Mouse (Mus musculus): ENCODE data around the gene Slc25a29. TPM values are rescaled to one million over a fixed set of nuclear protein-coding genes. Genes with fewer than 3 reads are reported as not detected.
"Not testable (repeated sequence)": the region's sequence is repeated elsewhere in the genome, so short reads cannot be mapped to it uniquely, and the experiment has no call there.

Gene Slc25a29
- total RNA-seq (2014; fragmentation: Nextera tagmentation) (0.54 TPM in 1 of 2 replicates, not detected in the other), total RNA-seq (2017) (not detected in 2 replicates)

DNA sequence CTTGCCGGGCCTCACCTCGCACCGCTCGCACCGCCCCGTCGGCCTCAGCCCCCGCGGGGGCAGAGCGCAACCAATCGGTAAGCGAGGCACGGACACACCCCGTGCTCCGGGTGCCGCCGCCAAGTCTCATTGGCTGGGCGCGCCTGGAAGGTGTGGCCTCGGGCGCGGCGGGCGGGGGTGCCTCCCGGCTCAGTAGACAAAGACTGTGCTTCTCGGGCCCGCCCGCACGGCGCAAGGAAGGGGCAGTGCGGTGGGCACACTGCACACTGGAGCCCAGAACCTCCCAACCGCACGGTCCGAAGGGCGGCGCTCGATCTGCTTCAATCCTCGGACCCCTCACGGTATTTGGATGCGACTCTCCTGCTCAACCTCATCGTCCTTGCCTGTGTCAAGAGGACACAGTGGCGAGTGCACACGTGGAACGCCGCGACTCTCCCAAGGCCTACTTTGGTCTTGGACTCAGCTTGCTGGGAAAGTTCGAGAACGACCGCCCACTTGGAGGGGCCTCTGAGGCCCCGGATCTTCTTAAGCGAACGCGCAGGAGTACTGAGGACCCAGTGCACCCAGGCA, at the start of gene Slc25a29, which contains the start of gene Slc25a47:
Slc25a29 (minus strand) TSS at position 44 of the 570 bp plus-strand sequence.
Slc25a47 (plus strand) TSS at position 207 of the 570 bp plus-strand sequence.
- peak; percentile 96 for ATAC-seq (replicated peaks; ENCODE audit: low FRiP score, low TSS enrichment, poor library complexity, severe bottlenecking)

DNA sequence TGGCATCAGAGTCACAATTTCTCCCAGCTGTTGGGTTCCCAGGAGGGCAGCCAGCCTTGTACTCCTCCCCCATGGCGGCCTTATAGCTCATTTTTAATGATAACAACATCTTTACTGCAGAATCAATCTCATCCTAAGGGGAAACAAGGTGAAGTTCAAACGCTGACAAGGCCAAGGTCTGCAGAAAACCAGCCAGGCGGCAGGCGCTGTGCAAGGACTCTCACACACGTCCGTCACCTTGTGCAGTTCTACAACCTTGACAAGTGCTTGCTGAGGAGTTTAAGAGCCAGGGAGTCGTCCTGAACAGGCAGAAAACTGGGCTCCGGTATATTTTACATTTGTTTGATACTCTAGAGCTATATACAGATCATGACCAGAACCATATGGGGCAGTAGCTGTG, 47.1 kb upstream of the Slc25a29 start:
- no peak for ATAC-seq (replicated peaks; ENCODE audit: low FRiP score, low TSS enrichment, poor library complexity, severe bottlenecking)

DNA sequence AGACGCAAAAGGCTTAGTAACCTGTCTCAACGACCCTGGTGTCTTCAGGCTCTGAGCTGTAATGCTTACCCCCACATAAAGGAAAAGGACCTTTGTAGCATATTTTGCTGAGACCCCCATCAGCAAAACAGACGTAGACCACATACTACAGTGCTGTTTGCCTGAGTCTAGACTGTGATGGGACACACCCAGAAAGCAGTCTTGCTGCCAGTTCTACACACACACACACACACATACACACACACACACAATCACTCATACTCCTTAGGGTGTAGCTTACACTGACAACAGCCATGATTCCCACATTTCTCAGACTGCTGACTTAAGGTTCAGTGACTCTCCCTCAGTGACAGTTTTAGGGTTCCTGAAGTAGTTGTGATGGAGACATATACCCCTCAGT, 45.5 kb upstream of the Slc25a29 start:
- ATAC-seq (replicated peaks; ENCODE audit: low FRiP score, low TSS enrichment, poor library complexity, severe bottlenecking): no peak

DNA sequence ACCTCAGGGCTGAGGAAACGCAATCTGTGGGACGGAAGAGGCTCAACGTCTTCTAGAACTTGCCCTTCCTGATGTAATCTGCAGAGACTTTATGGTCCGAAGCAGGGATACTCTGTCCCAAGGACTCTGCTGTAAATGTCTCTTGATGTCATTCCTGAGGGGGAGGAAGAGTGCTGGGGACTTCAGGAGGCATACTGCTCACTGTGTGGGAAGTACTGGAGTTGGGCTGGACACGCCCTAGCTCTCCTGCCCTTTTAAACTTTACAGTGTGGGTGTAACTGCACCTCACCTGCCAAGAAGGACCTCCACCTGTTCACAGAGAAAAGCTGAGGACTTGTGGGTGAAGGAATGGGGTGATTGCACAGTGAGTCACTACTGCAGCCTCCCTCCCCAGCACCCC, 44.9 kb upstream of the Slc25a29 start:
- no peak for ATAC-seq (replicated peaks; ENCODE audit: low FRiP score, low TSS enrichment, poor library complexity, severe bottlenecking)

DNA sequence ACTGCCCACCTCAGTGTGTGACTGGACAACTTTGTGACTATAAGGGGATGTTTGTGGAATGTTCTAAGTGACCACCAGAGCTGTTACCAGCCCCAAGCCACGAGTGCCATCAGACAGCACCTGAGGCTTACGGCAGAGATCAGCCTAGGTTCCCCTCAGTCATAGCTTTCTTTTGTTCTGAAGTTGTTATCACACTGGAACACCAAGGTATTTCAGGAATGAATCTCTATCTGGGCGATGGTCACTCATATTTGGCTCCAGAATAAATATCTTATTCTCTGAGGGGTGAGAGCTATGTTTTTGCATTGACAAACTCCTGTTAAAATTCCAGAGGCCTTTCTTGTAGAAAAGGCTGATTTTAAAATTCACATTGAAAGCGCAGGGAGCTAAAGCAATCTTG, 43.5 kb upstream of the Slc25a29 start:
- ATAC-seq (replicated peaks; ENCODE audit: low FRiP score, low TSS enrichment, poor library complexity, severe bottlenecking): no peak

DNA sequence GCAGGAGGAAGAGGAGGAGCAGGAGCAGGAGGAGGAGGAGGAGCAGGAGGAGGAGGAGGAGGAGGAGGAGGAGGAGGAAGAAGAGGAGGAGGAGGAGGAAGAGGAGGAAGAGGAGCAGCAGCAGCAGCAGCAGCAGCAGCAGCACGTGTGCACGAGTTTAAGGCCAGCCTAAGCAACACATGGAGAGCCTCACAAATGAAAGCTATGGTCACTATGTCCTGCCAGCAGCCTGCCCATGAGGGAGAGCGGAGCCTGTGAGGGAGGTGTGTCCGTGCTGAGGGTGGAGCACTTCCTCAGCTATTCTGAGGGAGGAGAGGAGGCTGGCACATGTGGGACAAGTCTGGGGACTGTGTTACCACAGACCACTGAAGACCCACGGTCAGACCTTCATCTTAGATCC, 37.4 kb upstream of the Slc25a29 start:
- no peak for ATAC-seq (replicated peaks; ENCODE audit: low FRiP score, low TSS enrichment, poor library complexity, severe bottlenecking)

DNA sequence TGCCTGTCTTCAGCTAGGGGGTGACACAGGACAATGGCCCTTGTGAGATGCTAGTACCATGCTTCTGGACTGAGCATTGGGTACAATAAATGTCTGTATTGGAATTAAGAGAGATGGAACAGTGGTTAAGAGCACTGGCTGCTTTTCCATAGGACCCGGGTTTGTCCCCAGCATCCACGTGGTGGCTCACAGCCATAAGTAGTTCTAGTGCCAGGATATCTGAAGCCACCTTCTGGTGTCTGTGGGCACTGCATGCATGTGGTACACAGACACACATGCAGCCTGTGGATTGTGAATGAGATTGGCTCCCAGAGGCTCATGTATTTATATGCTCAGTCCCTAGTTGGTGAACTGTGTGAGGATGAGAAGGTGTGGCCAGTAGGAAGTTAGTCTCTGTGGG, 33.9 kb upstream of the Slc25a29 start:
- ATAC-seq (replicated peaks; ENCODE audit: low FRiP score, low TSS enrichment, poor library complexity, severe bottlenecking): peak; percentile 35; the same call in 1 of the 2 replicates

DNA sequence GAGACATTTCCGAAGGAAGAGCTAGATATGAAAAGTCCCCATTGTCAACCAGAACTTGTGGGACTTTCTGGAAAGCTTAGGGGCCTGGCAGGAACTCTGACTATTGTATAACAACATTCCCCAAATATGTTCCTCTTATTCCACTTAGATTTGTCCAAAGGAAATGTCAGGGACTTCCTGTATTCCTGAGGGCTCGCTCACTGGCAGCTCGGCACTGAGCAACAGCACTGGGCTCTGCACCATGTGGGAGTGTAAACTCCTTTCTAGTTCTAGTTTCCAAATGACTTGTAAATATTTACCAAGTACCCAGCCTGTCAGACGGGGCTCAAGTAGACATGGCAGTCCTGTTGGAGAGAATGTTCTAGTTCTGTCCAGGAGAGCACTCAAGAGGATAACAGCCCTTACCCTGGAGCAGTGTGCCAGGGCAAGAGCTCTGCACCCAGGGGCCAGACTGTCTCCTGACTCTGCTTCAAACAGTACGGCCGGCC, 29.4 kb upstream of the Slc25a29 start:
- no peak for ATAC-seq (replicated peaks; ENCODE audit: low FRiP score, low TSS enrichment, poor library complexity, severe bottlenecking)

DNA sequence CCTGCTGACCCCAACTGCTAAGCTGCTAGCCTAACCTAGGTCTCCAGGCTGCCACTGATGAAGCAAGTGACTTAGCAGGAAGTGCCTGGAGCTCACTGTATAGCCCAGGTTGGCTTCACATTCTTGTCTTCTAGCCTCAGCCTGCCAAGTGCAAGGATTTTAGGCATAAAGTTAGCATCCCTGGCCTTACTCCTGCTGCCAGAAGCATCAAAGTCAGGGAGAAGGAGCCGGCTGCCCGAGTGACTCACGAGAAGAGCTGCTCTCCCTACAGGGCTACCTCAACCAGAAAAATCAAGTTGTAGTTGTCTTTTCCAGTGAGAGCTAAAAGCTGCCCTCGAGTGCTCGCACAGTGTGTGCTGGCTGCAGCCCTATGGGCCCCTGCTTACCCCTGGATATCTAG, 22.8 kb upstream of the Slc25a29 start:
- ATAC-seq (replicated peaks; ENCODE audit: low FRiP score, low TSS enrichment, poor library complexity, severe bottlenecking): no peak

DNA sequence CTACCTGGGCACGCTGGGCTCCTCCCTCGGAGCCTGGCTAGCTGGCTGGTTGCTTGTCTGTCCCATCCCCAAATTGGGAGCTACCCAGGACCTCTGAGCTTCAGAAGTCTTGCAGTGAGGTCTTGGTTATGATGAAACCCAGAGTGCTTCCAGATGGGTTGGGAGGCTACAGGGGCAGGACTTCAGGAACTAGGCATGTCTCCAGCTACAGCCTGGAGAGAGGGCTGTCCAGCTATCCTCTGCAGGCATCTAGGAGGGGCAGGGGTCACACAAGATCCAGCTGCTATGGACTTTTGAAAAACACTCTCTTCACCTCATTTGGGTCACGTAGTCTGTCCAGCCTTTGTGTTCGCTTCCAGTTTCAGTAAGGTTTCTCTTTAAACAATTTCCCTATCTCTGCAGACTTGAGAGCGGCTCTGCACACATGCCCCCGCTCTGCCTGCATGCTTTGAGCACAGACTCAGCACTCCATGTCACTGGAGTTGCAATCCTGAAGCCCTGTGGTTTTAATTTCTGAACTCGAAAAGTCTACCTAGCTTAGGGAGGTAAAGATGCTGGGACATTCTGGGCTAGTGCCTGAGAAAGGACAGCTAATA, 22.0 kb upstream of the Slc25a29 start:
- no peak for ATAC-seq (replicated peaks; ENCODE audit: low FRiP score, low TSS enrichment, poor library complexity, severe bottlenecking)

DNA sequence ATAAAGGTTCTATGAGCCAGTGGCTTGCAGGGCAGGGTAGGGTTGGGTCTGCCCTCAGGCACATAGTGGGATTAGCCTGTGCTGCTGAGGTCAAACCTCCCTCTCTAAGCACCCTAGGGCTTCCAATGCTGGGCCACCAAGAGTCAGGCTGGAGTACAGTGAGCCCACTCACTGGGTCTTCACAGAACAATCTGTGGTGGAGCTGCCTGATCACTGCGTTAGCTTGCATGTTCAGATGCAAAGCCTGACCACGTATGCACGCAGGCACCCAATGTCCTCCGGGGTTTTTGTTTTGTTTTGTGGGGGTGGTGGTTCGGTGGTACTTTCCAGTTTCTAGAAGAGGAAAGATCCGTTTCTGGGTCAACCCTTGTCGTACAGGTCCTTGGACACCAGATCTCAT, 21.4 kb upstream of the Slc25a29 start:
- ATAC-seq (replicated peaks; ENCODE audit: low FRiP score, low TSS enrichment, poor library complexity, severe bottlenecking): no peak

DNA sequence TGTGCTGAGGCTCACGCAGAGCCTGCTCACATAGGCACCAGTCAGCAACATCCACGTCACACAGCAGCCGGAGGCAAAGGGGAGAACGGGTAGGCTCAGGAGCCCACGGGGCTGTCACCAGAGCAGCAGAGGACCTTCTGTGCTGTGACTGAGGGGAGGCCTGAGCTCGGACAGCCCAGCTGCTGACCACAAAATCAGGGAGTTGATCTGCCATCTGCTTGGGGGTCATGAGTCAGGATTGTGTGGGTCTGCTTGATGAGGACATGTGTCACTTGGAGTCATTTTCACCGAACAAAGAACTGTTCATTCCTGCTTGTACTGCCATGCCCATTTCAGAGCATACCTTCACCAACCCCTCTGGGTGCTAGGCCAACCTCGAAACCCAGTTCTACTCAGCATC, 20.5 kb upstream of the Slc25a29 start:
- no peak for ATAC-seq (replicated peaks; ENCODE audit: low FRiP score, low TSS enrichment, poor library complexity, severe bottlenecking)

DNA sequence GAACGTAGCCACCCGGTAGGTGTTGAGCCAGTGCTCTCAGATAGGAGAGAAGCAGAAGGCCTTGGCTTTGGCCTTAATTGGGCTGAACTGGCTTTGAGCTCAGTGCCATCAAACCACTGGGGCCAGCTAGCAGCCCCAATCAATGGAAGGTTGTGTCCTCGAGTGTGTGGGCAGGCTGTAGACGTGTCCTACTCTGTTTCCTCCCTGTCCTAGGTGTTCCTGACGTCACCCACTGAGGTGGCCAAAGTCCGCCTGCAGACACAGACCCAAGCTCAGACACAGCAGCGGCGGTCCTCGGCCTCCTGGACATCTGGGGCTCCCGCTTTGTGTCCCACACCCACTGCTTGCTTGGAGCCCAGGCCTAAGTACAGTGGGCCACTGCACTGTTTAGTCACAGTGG, 19.4 kb upstream of the Slc25a29 start:
- ATAC-seq (replicated peaks; ENCODE audit: low FRiP score, low TSS enrichment, poor library complexity, severe bottlenecking): no peak

DNA sequence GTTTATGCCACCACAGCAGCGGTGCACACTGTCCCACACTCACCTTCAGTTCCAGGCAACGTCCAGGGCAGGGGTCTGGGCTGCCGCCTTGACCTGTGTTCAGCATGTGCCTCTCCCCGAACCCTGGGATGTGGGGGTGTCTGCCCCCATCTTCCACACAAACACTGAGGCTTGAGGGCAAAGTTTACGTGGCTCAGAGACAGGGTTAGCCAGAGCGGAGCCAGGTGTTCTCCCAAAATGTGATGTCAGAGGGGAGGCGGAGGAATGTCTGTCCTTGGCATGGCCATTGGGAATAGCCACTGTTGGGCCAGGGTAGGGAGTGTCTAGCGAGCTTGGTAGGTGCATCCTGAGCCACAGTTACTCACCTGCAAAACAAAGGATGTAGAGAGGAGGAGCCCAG, 17.1 kb upstream of the Slc25a29 start:
- ATAC-seq (replicated peaks; ENCODE audit: low FRiP score, low TSS enrichment, poor library complexity, severe bottlenecking): no peak

DNA sequence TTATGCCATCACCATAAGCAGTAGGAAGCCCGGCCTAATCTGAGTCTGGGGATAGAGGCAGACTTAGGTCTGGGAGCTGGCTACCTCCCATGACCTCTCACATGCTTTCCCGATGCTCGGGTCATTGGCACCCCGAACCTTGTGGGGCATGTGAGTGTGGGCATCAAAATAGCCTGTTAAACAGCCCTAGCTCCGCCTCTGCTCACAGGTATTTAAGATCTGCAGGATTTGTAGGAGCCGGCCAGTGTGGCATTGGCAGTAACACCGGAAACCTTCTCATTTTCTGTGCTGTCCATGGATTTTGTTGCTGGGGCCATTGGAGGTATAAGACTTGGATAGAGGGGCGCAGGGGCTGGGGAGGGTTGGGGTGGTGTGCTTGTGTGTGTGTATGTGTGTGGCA, 15.2 kb upstream of the Slc25a29 start:
- ATAC-seq (replicated peaks; ENCODE audit: low FRiP score, low TSS enrichment, poor library complexity, severe bottlenecking): no peak

DNA sequence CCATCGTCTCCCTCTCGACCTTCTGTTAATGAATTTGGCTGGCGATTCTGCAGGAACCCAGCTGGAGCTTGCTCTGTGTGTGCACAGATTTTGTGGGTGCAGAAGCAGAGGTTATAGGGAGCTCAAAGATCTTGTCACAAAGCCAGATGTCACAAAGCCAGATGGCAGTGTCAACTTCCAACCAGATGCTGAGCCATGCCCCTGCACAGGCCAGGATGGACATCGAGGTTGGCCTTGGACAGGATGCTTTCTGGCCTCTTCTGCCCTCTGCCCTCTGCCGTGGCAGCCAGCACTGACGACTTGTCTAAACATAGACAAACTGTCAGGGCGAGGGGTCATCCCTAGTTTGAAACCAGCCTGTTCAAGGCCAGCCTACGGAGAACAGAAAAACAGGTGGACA, 14.4 kb upstream of the Slc25a29 start:
- ATAC-seq (replicated peaks; ENCODE audit: low FRiP score, low TSS enrichment, poor library complexity, severe bottlenecking): no peak

DNA sequence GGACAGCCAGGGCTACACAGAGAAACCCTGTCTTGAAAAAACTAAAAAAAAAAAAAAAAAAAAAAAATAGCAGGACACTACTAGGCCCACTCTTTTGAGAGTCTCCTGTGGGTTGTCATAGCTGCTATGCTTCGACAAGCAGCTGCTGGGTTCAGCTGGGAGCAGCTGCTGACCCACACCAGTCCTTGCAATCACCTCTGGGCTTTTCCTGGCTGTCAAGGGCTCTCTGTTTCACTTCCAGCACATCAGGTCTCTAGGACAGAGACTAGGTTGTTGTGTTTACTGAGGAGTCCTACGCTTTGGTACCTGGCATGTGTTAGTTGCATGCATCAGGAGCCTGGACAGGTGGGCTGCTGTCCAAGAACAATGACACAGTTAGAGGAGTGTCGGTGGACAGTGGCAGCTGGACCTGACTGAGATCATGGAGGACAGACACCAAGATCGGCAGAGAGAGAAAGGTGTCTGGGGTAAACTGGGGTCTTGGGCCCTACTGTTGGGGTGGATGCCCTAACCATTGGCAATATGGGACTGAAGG, 13.9 kb upstream of the Slc25a29 start:
- no peak for ATAC-seq (replicated peaks; ENCODE audit: low FRiP score, low TSS enrichment, poor library complexity, severe bottlenecking)

DNA sequence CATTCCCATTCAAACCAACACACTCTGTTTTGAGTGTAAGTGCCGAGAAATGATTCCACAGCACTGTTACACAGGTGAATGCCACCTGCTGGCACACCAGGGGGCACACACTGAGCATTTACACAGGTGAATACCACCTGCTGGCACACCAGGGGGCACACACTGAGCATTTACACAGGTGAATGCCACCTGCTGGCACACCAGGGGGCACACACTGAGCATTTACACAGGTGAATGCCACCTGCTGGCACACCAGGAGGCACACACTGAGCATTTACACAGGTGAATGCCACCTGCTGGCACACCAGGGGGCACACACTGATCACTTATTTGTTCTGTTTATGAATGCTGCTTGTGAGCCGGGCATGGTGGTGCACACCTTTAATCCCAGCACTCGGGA, 12.3 kb upstream of the Slc25a29 start:
- ATAC-seq (replicated peaks; ENCODE audit: low FRiP score, low TSS enrichment, poor library complexity, severe bottlenecking): not testable (repeated sequence)

DNA sequence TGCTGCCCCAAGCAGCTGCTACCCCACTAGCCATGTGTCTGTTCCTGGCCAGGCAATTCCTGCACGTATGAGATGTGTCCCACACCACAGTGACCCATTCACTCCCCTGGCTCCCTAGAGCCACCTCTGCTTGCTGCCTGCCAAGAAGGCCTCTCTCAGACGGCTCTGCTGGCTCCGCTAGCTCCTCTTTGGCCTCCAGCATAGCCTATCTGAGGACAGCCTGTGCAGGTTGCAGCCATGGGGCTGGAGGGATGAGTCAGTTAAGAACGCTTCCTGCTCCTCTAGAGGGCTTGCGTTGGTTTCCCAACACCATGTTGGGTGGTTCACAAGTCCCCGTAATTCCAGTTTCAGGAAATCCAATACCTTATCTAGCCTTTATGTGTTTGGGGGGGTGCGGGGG, 7.0 kb upstream of the Slc25a29 start:
- ATAC-seq (replicated peaks; ENCODE audit: low FRiP score, low TSS enrichment, poor library complexity, severe bottlenecking): no peak

DNA sequence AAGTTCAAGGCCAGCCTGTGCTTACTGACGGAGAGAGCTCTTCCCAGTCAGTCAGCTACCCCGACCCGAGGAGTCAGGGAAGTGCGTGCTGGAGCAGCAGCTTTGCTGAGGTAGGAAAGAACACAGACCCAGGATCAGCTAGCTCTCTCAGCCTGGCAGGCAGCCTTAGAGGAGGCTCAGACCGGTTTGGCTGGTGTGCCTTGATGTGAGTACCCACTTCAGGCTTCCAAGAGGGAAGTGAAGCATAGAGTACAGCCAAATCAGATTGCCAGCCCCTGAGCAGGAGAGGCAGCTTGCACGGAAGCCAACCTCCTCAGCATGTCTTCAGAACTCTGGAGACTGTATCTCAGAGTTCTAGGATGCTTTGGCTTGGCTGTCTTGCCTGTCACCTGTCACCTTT, 5.5 kb upstream of the Slc25a29 start:
- ATAC-seq (replicated peaks; ENCODE audit: low FRiP score, low TSS enrichment, poor library complexity, severe bottlenecking): no peak

DNA sequence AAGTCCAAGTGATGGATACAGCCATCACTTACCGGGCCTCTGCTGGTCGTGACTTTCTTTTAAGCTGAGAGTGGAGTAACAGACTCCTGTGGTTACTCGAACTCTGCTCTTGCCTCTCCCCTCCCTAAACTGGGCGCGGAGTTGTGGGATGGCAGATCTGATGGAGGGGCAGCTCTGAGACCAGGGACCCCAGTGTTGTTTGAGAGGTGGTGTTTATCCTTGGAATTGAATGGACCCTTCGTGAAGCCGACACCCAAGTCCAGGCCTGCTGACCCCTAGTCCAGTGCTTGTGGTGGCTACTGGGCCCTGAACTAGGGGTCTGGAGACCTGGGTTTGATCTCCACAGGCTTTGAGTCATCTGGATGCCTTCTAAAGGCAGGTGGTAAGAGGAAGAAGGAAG, 1.0 kb upstream of the Slc25a29 start:
- no peak for ATAC-seq (replicated peaks; ENCODE audit: low FRiP score, low TSS enrichment, poor library complexity, severe bottlenecking)
